Mouse (Mus musculus) frontal cortex, postnatal 14 days (tissue): Measurements from ENCODE around the gene Myl12a.

Experiments
- DNase-seq, 2 experiments: peaks; one replicate each; pipeline ENCODE4 v3.0.0; 2022; ENCODE audit warnings: low spot score in 2 of 2

Myl12a gene

DNA sequence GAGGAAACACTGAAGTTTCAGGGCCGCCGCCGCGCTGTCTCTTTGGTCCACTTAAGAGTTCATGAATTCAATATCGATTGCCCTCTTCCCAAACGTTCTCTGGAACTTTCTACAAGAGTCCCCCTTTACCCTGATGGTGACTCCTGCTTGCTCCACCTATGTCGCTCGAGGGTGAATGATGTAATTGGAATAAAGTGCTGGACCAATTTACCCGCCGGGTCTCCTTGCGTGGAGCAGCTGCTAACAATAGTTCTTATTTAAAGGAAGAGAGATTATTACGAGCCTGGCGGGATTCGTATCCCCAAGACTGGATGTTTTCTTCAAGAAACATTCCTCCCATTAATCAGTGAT is at the start of gene Myl12a:
Gene Myl12a (minus strand): TSS at position 135 of the 351 bp plus-strand sequence.
- DNase-seq = no peak

- DNase-seq = no peak
Measured at GRCm38 (mm10) chr17:71049292-71049691, 46.6 kb upstream of the Myl12a start.

GRCm38 (mm10) chr17:71046856-71047255 is 44.2 kb upstream of the Myl12a start:
- DNase-seq = no peak

- no peak for DNase-seq
Measured at GRCm38 (mm10) chr17:71045591-71045990, 42.9 kb upstream of the Myl12a start.

GRCm38 (mm10) chr17:71042645-71043044 is 40.0 kb upstream of the Myl12a start:
- no peak for DNase-seq

GRCm38 (mm10) chr17:71040582-71040880 is 37.9 kb upstream of the Myl12a start:
- DNase-seq = no peak

DNA sequence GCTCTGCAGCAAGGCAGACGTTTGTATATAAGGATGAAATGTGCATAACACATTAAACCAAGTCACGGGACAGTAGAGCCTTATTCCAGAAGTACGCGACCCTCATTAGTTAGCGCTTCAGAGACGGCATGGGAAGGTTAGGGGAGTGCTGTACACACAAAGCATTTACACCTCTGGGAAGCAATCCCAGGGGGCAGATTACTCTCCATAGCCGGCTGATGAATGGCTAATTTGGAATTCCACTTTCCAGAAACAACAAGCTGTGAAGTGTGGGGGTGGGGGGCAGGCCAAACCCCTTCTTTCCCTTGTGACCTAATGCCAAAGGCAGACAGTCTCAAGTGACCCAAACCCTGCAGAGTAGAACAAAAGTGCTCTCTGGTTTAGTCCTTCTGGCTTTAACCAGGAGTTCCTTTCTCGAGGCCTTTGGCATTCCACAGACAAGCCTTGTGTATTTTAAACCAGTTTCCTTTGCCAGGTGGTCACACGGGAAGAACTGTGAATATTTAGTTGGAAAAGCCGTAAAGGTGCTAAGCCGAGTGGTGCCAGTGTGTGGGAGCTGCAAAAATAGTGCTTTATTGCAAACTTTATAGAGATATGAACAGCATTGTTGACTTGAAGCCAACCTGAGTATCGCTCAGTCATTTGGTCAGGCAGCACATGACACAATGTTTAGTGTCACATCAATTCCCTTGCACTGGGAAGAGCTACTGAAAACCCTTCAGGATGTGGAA is 37.3 kb upstream of the Myl12a start:
- DNase-seq = no peak

DNA sequence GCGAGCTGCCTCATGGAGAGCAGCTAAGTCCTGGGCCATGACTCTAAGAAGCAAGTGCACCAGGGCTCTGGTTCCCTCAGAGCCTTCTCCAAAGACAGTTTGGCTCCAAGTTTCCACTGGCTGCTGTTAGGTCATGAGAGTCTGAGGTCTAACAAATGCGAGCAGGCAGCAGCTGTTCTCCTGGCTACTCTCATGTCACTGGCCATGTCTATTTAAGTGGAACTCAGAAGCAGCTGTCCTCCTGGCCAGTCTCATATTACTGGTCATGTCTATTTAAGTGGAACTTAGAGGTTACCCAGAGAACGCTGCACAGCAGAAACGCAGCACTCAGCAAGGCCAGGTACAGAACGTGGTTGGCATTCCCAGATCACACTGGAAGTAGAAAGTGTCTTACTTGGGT is 36.1 kb upstream of the Myl12a start:
- no peak for DNase-seq

GRCm38 (mm10) chr17:71037188-71037587 is 34.5 kb upstream of the Myl12a start:
- no peak for DNase-seq

DNA sequence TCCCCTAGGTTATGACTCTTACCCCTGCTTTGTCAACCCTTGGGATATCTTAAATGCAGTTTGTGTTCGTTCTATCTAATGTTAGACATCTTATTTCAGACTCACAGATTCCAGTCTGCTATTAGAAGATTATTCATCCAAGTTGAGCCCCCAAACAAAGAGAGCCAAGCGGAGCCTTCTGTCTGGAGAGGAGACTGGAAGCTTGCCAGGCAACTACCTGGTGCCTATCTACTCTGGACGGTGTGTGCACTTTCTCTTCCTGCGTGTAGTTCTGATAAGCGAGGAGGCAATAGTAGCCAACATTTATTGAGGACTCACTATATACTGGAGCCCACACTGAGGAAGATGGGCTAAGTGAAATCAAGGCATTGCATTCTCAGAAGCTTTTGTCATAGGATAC is 31.8 kb upstream of the Myl12a start:
- DNase-seq = no peak

DNA sequence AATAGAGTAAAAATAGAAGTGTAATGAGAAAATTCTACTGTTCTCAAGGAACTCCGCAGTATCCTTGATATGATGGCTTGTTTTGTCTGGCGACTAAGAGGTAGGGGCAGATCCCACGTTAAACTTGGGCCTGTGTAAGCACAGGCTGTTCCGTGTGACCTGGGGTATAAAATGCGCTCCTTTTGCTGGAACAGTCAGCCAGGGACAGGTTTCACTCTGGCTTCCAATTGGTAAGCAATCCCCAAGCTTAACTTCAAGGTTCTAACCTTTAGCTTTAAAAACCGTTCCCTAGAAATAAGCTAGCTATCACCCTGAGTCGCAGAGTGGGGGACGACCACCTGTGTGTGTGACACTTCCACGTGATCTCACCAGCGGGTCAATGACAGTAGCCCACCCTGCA is 30.0 kb upstream of the Myl12a start:
- no peak for DNase-seq

DNA sequence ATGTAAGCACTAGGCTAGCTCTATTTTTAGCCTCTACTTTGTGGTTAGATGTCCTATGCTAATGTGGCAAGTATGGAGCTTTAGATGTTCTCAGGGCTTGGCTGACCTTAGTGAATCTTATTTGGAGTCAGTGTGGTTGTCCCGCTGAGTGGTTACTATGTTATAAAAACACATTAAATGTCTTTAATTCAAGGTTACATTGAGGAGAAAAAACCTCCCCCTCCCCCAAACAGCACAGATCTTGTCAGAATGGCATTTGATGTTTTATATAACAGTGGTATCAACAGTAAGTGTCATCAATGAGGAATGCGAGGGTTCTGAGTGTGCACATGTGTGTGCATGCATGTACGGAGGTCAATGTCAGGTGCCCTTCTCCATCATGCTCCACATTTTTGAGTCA is 24.5 kb upstream of the Myl12a start:
- no peak for DNase-seq

DNA sequence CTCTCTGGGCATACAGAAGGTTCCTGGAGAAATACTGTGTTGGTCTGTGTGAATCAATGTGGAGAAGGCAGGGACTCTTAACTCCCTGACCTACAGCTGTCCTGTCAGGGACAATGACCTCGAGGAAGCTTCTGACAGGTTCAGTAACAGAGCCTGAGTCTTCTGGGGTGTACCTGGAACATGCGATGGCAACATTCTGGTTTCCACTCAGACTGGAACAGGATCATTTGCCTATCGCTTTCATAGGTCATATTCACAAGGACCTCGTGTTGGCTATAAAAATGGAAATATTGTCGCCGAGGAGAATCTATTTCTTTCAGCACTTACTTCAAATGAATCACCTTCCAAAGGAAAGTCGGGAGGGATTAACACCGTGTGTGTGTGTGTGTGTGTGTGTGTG is 23.2 kb upstream of the Myl12a start:
- no peak for DNase-seq

DNA sequence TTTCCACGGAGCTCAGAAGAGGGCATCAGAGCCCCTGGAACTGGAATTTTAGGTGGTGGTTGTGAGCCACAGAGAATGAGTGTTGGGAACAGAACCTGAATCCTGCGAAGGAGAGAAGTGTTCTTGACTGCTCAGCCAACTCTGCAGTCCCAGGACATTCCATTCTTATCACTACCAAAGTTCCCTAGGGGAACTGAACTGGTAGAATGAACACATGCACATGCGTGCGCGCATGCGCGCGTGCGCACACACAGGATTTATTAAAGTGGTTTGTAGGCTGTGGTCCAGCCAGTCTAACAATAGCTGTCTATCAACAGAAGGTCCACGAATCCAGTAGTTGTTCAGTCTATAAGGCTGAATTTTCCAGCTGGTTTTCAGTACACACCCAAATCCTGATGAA is 21.4 kb upstream of the Myl12a start:
- no peak for DNase-seq

- no peak for DNase-seq
Measured at GRCm38 (mm10) chr17:71022841-71023240, 20.2 kb upstream of the Myl12a start.

DNA sequence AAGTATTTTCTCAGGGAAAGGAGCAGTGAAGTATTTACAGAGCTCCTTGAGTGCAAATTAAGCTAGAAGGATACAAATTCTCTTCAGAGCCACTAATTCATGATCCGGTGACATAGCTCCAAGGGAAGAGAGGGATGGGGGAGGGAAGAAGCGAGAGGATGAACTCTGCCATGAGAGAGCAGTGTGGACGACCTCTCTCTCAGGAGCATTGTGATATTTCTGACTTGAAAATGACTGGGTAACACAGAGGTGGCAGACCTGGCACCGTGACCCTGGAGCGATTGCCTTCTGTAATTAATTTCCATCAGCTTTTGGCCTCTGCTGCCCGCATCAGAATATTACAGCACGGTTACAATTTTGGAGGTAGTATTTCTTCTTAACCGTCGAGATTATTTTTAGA is 17.2 kb upstream of the Myl12a start:
- no peak for DNase-seq

DNA sequence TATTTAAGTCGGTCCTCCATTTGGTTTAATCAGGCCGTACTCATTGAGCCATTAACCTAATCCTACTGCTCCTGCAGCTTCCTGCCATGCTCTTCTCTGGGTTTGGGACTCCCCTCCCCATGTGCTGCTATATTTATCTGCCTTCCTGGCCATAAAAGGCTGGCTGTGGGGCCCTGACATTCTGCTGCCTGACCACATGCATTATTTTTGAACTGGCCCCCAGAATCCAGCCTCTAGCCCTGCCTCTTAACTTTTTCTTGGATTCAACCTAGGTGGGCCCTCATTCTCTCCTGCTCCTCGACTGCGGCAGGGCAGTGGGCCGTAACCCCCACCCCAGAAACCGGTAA is 16.6 kb upstream of the Myl12a start:
- DNase-seq = no peak

GRCm38 (mm10) chr17:71018616-71019308 is 16.1 kb upstream of the Myl12a start:
- DNase-seq = no peak

- DNase-seq = no peak
Measured at GRCm38 (mm10) chr17:71018151-71018550, 15.5 kb upstream of the Myl12a start.

GRCm38 (mm10) chr17:71017457-71017998 is 14.8 kb upstream of the Myl12a start:
- DNase-seq = no peak

DNA sequence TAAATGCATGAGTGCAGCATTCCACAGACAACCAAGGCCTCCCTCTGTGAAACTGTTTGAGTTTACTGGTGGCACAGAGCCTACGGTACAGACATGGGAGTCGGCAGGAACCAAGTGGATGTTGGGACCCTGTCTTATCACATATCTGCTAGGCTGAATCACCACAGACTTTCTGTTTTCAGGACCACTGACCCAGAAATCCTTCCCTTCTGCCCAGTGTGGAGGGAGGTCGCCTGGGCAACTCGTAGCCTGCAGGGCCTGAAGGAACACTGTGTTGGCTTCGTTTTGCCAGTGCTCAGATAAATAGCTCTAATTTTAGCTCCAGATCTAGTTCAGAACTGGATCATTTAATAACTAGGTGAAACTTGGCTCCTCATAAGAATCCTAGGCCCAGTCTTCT is 12.2 kb upstream of the Myl12a start:
- DNase-seq = no peak

GRCm38 (mm10) chr17:71013105-71013504 is 10.4 kb upstream of the Myl12a start:
- no peak for DNase-seq

DNA sequence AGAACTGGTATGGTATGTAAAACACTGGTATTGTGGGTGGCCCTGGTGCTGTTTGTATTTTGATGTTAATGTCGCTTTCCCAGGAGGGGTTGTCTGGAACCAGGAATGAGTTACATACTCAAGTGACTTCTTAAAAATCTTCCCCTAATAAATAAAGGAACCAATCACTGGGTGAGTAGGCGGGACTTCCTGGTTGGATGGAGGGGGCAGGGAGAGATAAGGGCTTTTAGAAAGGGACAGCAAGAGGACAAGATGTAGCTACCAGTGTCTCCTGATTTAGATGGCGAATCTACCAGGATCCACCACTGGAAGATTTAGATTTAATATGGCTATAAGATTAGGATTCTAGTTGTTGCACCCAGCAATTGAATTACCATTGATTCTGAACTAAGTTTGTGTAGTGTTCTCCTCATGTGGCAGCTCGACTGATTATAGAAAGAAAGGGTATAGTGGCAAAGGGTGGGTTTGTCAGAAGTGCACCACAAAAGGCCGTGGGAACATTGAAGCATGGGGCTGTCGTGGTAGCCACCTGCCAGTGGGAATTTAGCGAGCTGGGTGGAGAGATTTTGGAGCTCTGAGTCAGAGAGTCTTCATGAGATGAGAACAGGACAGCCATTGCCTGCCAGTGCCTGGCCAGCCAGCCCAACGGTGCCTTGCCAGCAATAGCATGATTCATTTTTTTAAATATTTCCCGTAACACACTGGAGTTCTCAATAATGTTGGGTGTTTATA is 9.4 kb upstream of the Myl12a start:
- no peak for DNase-seq
